Mouse (Mus musculus) hindbrain, embryonic 14.5 days (tissue): ENCODE measurements at regions not wholly inside any gene's neighbourhood (a gene's known extent, or its start where the extent isn't known, plus 50 kb on each side); places are given as distances from the start of the nearest gene placed in this dataset.

Experiments
- ATAC-seq: fragments of 200-750 bp; cut with Nextera tagmentation; 2 replicates; pipeline ENCODE4 v1.8.0; 2017; ENCODE audit warnings: moderate number of reproducible peaks, mild to moderate bottlenecking, moderate TSS enrichment, moderate library complexity; ENCODE audit not compliant: low FRiP score
- DNase-seq: peaks from one replicate; pipeline ENCODE4 v3.0.0-alpha.2; 2015; ENCODE audit warnings: low spot score
- H3K27ac ChIP-seq: fragments of 300-500 bp; sonication (generic); 2 replicates; pipeline ENCODE4 v1.5.1; 2014; ENCODE audit warnings: mild to moderate bottlenecking, moderate library complexity
- H3K27me3 ChIP-seq: fragments of 300-500 bp; sonication (generic); 2 replicates; pipeline ENCODE4 v1.6.1; 2014; ENCODE audit warnings: mild to moderate bottlenecking, low read length, mixed read lengths; ENCODE audit not compliant: control insufficient read depth, insufficient read depth
- H3K36me3 ChIP-seq: fragments of 300-500 bp; sonication (generic); replicated peaks from 2 replicates; pipeline ENCODE4 v1.6.1; 2014; ENCODE audit not compliant: control insufficient read depth, insufficient read depth
- H3K4me1 ChIP-seq: fragments of 300-500 bp; sonication (generic); replicated peaks from 2 replicates; pipeline ENCODE4 v1.6.1; 2014; ENCODE audit warnings: antibody characterized with exemption, low read length, mixed read lengths; ENCODE audit not compliant: control insufficient read depth, insufficient read depth
- H3K4me2 ChIP-seq: fragments of 300-500 bp; sonication (generic); replicated peaks from 2 replicates; pipeline ENCODE4 v1.6.1; 2014; ENCODE audit warnings: mild to moderate bottlenecking, moderate library complexity
- H3K4me3 ChIP-seq: fragments of 300-500 bp; sonication (generic); replicated peaks from 2 replicates; pipeline ENCODE4 v1.5.1; 2014; ENCODE audit warnings: mild to moderate bottlenecking, low read length
- H3K9ac ChIP-seq: fragments of 300-500 bp; sonication (generic); 2 replicates; pipeline ENCODE4 v1.6.1; 2014
- H3K9me3 ChIP-seq: fragments of 300-500 bp; sonication (generic); 2 replicates; pipeline ENCODE4 v1.6.1; 2016; ENCODE audit warnings: low read length; ENCODE audit not compliant: control insufficient read depth
- WGBS: fragments of 180-500 bp; shearing (Covaris S2); extraction: QIAGEN DNeasy Blood & Tissue Kit; methylation state at CpG from one replicate; pipeline ENCODE4 v1.1.7; 2014; 5-methylcytosine and 5-hydroxymethylcytosine counted together

- ATAC-seq: no peak
- WGBS: 85% methylated on average over 1 of the region's 1 CpGs
- Histone ChIP-seq H3K4me1 (no peaks in the 10 kb centered on the region), H3K4me2 (no peak overlapping the region), H3K27me3 (no peaks in the 10 kb centered on the region), H3K4me3 (no peak overlapping the region), H3K36me3 (no peaks in the 10 kb centered on the region), H3K9ac (no peak overlapping the region), H3K27ac (no peak overlapping the region), H3K9me3 (no peaks in the 10 kb centered on the region)
- DNase-seq: no peak
Observed at GRCm38 (mm10) chr1:82038698-82039097, 194.2 kb upstream of the Gm9747 start.

GRCm38 (mm10) chr1:82041286-82042050 lies 191.4 kb upstream of the Gm9747 start:
- Histone ChIP-seq H3K9ac (no peak overlapping the region), H3K4me2 (no peak overlapping the region), H3K4me3 (no peak overlapping the region), H3K36me3 (no peaks in the 10 kb centered on the region), H3K4me1 (no peaks in the 10 kb centered on the region), H3K9me3 (no peaks in the 10 kb centered on the region), H3K27ac (no peak overlapping the region), H3K27me3 (no peaks in the 10 kb centered on the region)
- DNase-seq (no peak), ATAC-seq (no peak)
- WGBS: 66% methylated on average over 3 of the region's 3 CpGs

GRCm38 (mm10) chr1:82042051-82042432 lies 190.9 kb upstream of the Gm9747 start:
- no peaks in the 10 kb centered on the region for H3K36me3 ChIP-seq
- H3K9ac ChIP-seq: no peak overlapping the region
- H3K4me3 ChIP-seq: no peak overlapping the region
- no peaks in the 10 kb centered on the region for H3K4me1 ChIP-seq
- no peak overlapping the region for H3K4me2 ChIP-seq
- H3K27me3 ChIP-seq: no peaks in the 10 kb centered on the region
- DNase-seq (no peak), ATAC-seq (no peak)
- no peak overlapping the region for H3K27ac ChIP-seq
- WGBS: 46% methylated on average over 2 of the region's 2 CpGs
- no peaks in the 10 kb centered on the region for H3K9me3 ChIP-seq

- Histone ChIP-seq H3K9me3 (no peaks in the 10 kb centered on the region), H3K4me3 (no peak overlapping the region), H3K4me2 (no peak overlapping the region), H3K9ac (no peak overlapping the region), H3K27ac (no peak overlapping the region), H3K4me1 (no peaks in the 10 kb centered on the region), H3K27me3 (no peaks in the 10 kb centered on the region), H3K36me3 (no peaks in the 10 kb centered on the region)
- no peak for DNase-seq
- WGBS: 56% methylated on average over 3 of the region's 3 CpGs
- no peak for ATAC-seq
Observed at GRCm38 (mm10) chr1:82042527-82042926, 190.4 kb upstream of the Gm9747 start.

GRCm38 (mm10) chr1:82066291-82066690 lies 166.6 kb upstream of the Gm9747 start:
- H3K4me2 ChIP-seq: no peak overlapping the region
- H3K4me1 ChIP-seq: no peaks in the 10 kb centered on the region
- ATAC-seq: no peak
- no peaks in the 10 kb centered on the region for H3K9me3 ChIP-seq
- H3K36me3 ChIP-seq: no peaks in the 10 kb centered on the region
- no peak for DNase-seq
- H3K9ac ChIP-seq: no peak overlapping the region
- no peak overlapping the region for H3K27ac ChIP-seq
- no peaks in the 10 kb centered on the region for H3K27me3 ChIP-seq
- WGBS: 81% methylated on average over 6 of the region's 6 CpGs
- H3K4me3 ChIP-seq: no peak overlapping the region

- Histone ChIP-seq H3K4me3 (no peak overlapping the region), H3K9me3 (no peaks in the 10 kb centered on the region), H3K36me3 (no peaks in the 10 kb centered on the region), H3K4me1 (no peaks in the 10 kb centered on the region), H3K9ac (no peak overlapping the region), H3K27ac (no peak overlapping the region), H3K27me3 (no peaks in the 10 kb centered on the region), H3K4me2 (no peak overlapping the region)
- DNase-seq (no peak), ATAC-seq (no peak)
- 75% methylated on average over 4 of the region's 4 CpGs for WGBS
Observed at GRCm38 (mm10) chr1:82068571-82068970, 164.3 kb upstream of the Gm9747 start.

- Histone ChIP-seq H3K9ac (no peak overlapping the region), H3K4me1 (no peaks in the 10 kb centered on the region), H3K36me3 (no peaks in the 10 kb centered on the region), H3K4me3 (no peak overlapping the region), H3K4me2 (no peak overlapping the region), H3K27me3 (no peaks in the 10 kb centered on the region), H3K27ac (no peak overlapping the region), H3K9me3 (no peaks in the 10 kb centered on the region)
- 59% methylated on average over 9 of the region's 9 CpGs for WGBS
- DNase-seq (no peak), ATAC-seq (no peak)
Observed at GRCm38 (mm10) chr1:82070181-82071109, 162.5 kb upstream of the Gm9747 start.

GRCm38 (mm10) chr1:82089136-82089839 lies 143.6 kb upstream of the Gm9747 start:
- H3K4me3 ChIP-seq: no peak overlapping the region
- no peaks in the 10 kb centered on the region for H3K4me1 ChIP-seq
- no peak overlapping the region for H3K4me2 ChIP-seq
- H3K9me3 ChIP-seq: no peaks in the 10 kb centered on the region
- ATAC-seq (no peak), DNase-seq (no peak)
- H3K9ac ChIP-seq: no peak overlapping the region
- no peaks in the 10 kb centered on the region for H3K27me3 ChIP-seq
- no peaks in the 10 kb centered on the region for H3K36me3 ChIP-seq
- 30% methylated on average over 6 of the region's 6 CpGs for WGBS
- H3K27ac ChIP-seq: no peak overlapping the region

- Histone ChIP-seq H3K4me3 (no peak overlapping the region), H3K4me2 (no peak overlapping the region), H3K9ac (no peak overlapping the region), H3K27ac (no peak overlapping the region), H3K36me3 (no peaks in the 10 kb centered on the region), H3K4me1 (no peaks in the 10 kb centered on the region), H3K9me3 (no peaks in the 10 kb centered on the region), H3K27me3 (no peaks in the 10 kb centered on the region)
- DNase-seq (no peak), ATAC-seq (no peak)
- 96% methylated on average over 2 of the region's 2 CpGs for WGBS
Observed at GRCm38 (mm10) chr1:82095101-82095500, 137.8 kb upstream of the Gm9747 start.
